Mouse (Mus musculus) midbrain, embryonic 10.5 days (tissue): Measurements from ENCODE around the gene Uqcr10. TPM values are rescaled to one million over a fixed set of nuclear protein-coding genes. Genes with fewer than 3 reads are reported as not detected.
A peak's percentile ranks its signal among the peaks of the same experiment; 100 is the strongest.
"Not testable (repeated sequence)": the region's sequence is repeated elsewhere in the genome, so short reads cannot be mapped to it uniquely, and the experiment has no call there.

Experiments
- DNase-seq: peaks from one replicate; pipeline ENCODE4 v3.0.0-alpha.2; 2017; ENCODE audit warnings: low spot score
- H3K27ac ChIP-seq: fragments of 300-500 bp; sonication (generic); replicated peaks from 2 replicates; pipeline ENCODE4 v1.5.1; 2016; ENCODE audit warnings: mild to moderate bottlenecking
- H3K27me3 ChIP-seq: fragments of 300-500 bp; sonication (generic); 2 replicates; pipeline ENCODE4 v1.6.1; 2016; ENCODE audit warnings: low read depth, mild to moderate bottlenecking; ENCODE audit not compliant: poor library complexity, severe bottlenecking
- H3K36me3 ChIP-seq: fragments of 300-500 bp; sonication (generic); 2 replicates; pipeline ENCODE4 v1.6.1; 2016; ENCODE audit warnings: mild to moderate bottlenecking, moderate library complexity
- H3K4me1 ChIP-seq: fragments of 300-500 bp; sonication (generic); 2 replicates; pipeline ENCODE4 v1.6.1; 2016
- H3K4me3 ChIP-seq: fragments of 300-500 bp; sonication (generic); 2 replicates; pipeline ENCODE4 v1.5.1; 2016; ENCODE audit warnings: mild to moderate bottlenecking, moderate library complexity
- H3K9me3 ChIP-seq: fragments of 300-500 bp; sonication (generic); replicated peaks from 2 replicates; pipeline ENCODE4 v1.6.1; 2016; ENCODE audit warnings: mild to moderate bottlenecking
- WGBS: fragments of 180-500 bp; shearing (Covaris S2); methylation state at CpG from one replicate; pipeline ENCODE4 v1.1.7; 2016; 5-methylcytosine and 5-hydroxymethylcytosine counted together
- polyA plus RNA-seq: library from polyadenylated mRNA; unstranded; fragments of >200 nt; fragmentation: Nextera tagmentation; extraction: Ambion mirVana; gene quantifications from 2 replicates; pipeline ENCODE4 v1.2.1, GENCODE M21; 2016

Gene Uqcr10
- polyA plus RNA-seq, 1 experiment from 2014 or later = 680 TPM

GRCm38 (mm10) chr11:4730913-4731312 is 26.8 kb upstream of the Uqcr10 start:
- no peak overlapping the region for H3K27ac ChIP-seq
- WGBS = 83% methylated on average over 5 of the region's 5 CpGs
- DNase-seq = no peak
- H3K4me1 ChIP-seq = peaks cover 26% of the 10 kb centered on the region
- H3K9me3 ChIP-seq = no peaks in the 10 kb centered on the region
- peaks cover 23% of the 10 kb centered on the region for H3K36me3 ChIP-seq
- H3K4me3 ChIP-seq = no peak overlapping the region
- peaks cover 15% of the 10 kb centered on the region for H3K27me3 ChIP-seq

GRCm38 (mm10) chr11:4730096-4730495 is 26.0 kb upstream of the Uqcr10 start:
- Histone ChIP-seq H3K27me3 (peaks cover 7% of the 10 kb centered on the region), H3K4me1 (peaks cover 18% of the 10 kb centered on the region), H3K36me3 (peaks cover 31% of the 10 kb centered on the region), H3K9me3 (no peaks in the 10 kb centered on the region), H3K27ac (no peak overlapping the region), H3K4me3 (no peak overlapping the region)
- no peak for DNase-seq
- 80% methylated on average over 6 of the region's 6 CpGs for WGBS

- WGBS = 92% methylated on average over 12 of the region's 12 CpGs
- no peak for DNase-seq
- no peak overlapping the region for H3K27ac ChIP-seq
- H3K4me3 ChIP-seq = no peak overlapping the region
- H3K27me3 ChIP-seq = peaks cover 2% of the 10 kb centered on the region; the same call in 1 of the 2 replicates
- H3K36me3 ChIP-seq = peaks cover 36% of the 10 kb centered on the region
- H3K9me3 ChIP-seq = no peaks in the 10 kb centered on the region
- H3K4me1 ChIP-seq = peaks cover 13% of the 10 kb centered on the region
Measured at GRCm38 (mm10) chr11:4729603-4730002, 25.5 kb upstream of the Uqcr10 start.

GRCm38 (mm10) chr11:4721728-4722127 is 17.6 kb upstream of the Uqcr10 start:
- Histone ChIP-seq H3K27me3 (no peaks in the 10 kb centered on the region), H3K27ac (no peak overlapping the region), H3K36me3 (peaks cover 45% of the 10 kb centered on the region), H3K4me1 (peaks cover 5% of the 10 kb centered on the region; the same call in 1 of the 2 replicates), H3K4me3 (no peak overlapping the region), H3K9me3 (no peaks in the 10 kb centered on the region)
- no peak for DNase-seq
- WGBS = 88% methylated on average over 8 of the region's 8 CpGs

- Histone ChIP-seq H3K9me3 (no peaks in the 10 kb centered on the region), H3K36me3 (peaks cover 38% of the 10 kb centered on the region), H3K27ac (0 out of 2 replicates have a peak overlapping the region, but pooled peaks have one; percentile 4), H3K4me3 (no peak overlapping the region), H3K27me3 (no peaks in the 10 kb centered on the region), H3K4me1 (peaks cover 5% of the 10 kb centered on the region; the same call in 1 of the 2 replicates)
- DNase-seq = no peak
- WGBS = 58% methylated on average over 7 of the region's 7 CpGs
Measured at GRCm38 (mm10) chr11:4720900-4721580, 16.9 kb upstream of the Uqcr10 start.

- Histone ChIP-seq H3K36me3 (peaks cover 31% of the 10 kb centered on the region), H3K27me3 (no peaks in the 10 kb centered on the region), H3K27ac (no peak overlapping the region), H3K4me1 (peaks cover 5% of the 10 kb centered on the region; the same call in 1 of the 2 replicates), H3K4me3 (no peak overlapping the region), H3K9me3 (no peaks in the 10 kb centered on the region)
- no peak for DNase-seq
- WGBS = 69% methylated on average over 11 of the region's 11 CpGs
Measured at GRCm38 (mm10) chr11:4720393-4720792, 16.3 kb upstream of the Uqcr10 start.

GRCm38 (mm10) chr11:4719961-4720360 is 15.8 kb upstream of the Uqcr10 start:
- no peaks in the 10 kb centered on the region for H3K9me3 ChIP-seq
- peaks cover 27% of the 10 kb centered on the region for H3K36me3 ChIP-seq
- no peak overlapping the region for H3K4me3 ChIP-seq
- 94% methylated on average over 9 of the region's 9 CpGs for WGBS
- DNase-seq = no peak
- H3K27ac ChIP-seq = no peak overlapping the region
- no peaks in the 10 kb centered on the region for H3K27me3 ChIP-seq
- H3K4me1 ChIP-seq = peaks cover 5% of the 10 kb centered on the region; the same call in 1 of the 2 replicates

GRCm38 (mm10) chr11:4718548-4718947 is 14.4 kb upstream of the Uqcr10 start:
- 87% methylated on average over 5 of the region's 5 CpGs for WGBS
- no peak for DNase-seq
- peaks cover 5% of the 10 kb centered on the region; the same call in 1 of the 2 replicates for H3K4me1 ChIP-seq
- peaks cover 13% of the 10 kb centered on the region for H3K36me3 ChIP-seq
- H3K27me3 ChIP-seq = no peaks in the 10 kb centered on the region
- no peak overlapping the region for H3K4me3 ChIP-seq
- no peak overlapping the region for H3K27ac ChIP-seq
- H3K9me3 ChIP-seq = no peaks in the 10 kb centered on the region

GRCm38 (mm10) chr11:4716530-4717236 is 12.5 kb upstream of the Uqcr10 start:
- H3K4me3 ChIP-seq = no peak overlapping the region
- H3K27ac ChIP-seq = no peak overlapping the region
- peaks cover 5% of the 10 kb centered on the region; the same call in 1 of the 2 replicates for H3K4me1 ChIP-seq
- no peak for DNase-seq
- H3K9me3 ChIP-seq = no peaks in the 10 kb centered on the region
- 89% methylated on average over 5 of the region's 5 CpGs for WGBS
- no peaks in the 10 kb centered on the region for H3K36me3 ChIP-seq
- no peaks in the 10 kb centered on the region for H3K27me3 ChIP-seq

GRCm38 (mm10) chr11:4715596-4715995 is 11.5 kb upstream of the Uqcr10 start:
- Histone ChIP-seq H3K4me3 (no peak overlapping the region), H3K4me1 (no peaks in the 10 kb centered on the region), H3K27me3 (no peaks in the 10 kb centered on the region), H3K27ac (no peak overlapping the region), H3K36me3 (no peaks in the 10 kb centered on the region), H3K9me3 (no peaks in the 10 kb centered on the region)
- WGBS = 93% methylated on average over 4 of the region's 4 CpGs
- no peak for DNase-seq

- H3K9me3 ChIP-seq = no peaks in the 10 kb centered on the region
- no peak overlapping the region for H3K4me3 ChIP-seq
- H3K27ac ChIP-seq = no peak overlapping the region
- no peaks in the 10 kb centered on the region for H3K27me3 ChIP-seq
- no peaks in the 10 kb centered on the region for H3K4me1 ChIP-seq
- WGBS = 89% methylated on average over 4 of the region's 4 CpGs
- DNase-seq = no peak
- H3K36me3 ChIP-seq = no peaks in the 10 kb centered on the region
Measured at GRCm38 (mm10) chr11:4714727-4715126, 10.6 kb upstream of the Uqcr10 start.

GRCm38 (mm10) chr11:4712822-4713221 is 8.7 kb upstream of the Uqcr10 start:
- Histone ChIP-seq H3K4me1 (no peaks in the 10 kb centered on the region), H3K27ac (no peak overlapping the region)

GRCm38 (mm10) chr11:4710188-4710587 is 6.0 kb upstream of the Uqcr10 start:
- not testable (repeated sequence) for H3K4me3 ChIP-seq, H3K27ac ChIP-seq, H3K4me1 ChIP-seq, DNase-seq, H3K36me3 ChIP-seq, H3K9me3 ChIP-seq, H3K27me3 ChIP-seq
- 88% methylated on average over 4 of the region's 4 CpGs for WGBS

More at GRCm38 (mm10) chr11:4712822-4713221, 8.7 kb upstream of the Uqcr10 start:
- Histone ChIP-seq H3K9me3 (no peaks in the 10 kb centered on the region), H3K4me3 (no peak overlapping the region), H3K36me3 (no peaks in the 10 kb centered on the region), H3K27me3 (no peaks in the 10 kb centered on the region)
- DNase-seq = no peak
